Mouse (Mus musculus) ES-Bruce4 (cell line): ENCODE results near the gene Tenm2.

ENCODE experiments used
- CTCF ChIP-seq: IDR thresholded peaks from one replicate; pipeline ENCODE4 v1.8.1; 2011; ENCODE audit warnings: low read depth, low read length
- EP300 ChIP-seq: IDR thresholded peaks from 2 replicates; pipeline ENCODE4 v1.6.1; 2011; ENCODE audit warnings: low read depth, low read length; ENCODE audit not compliant: insufficient read depth

- TF ChIP-seq EP300 (no peak), CTCF (no peak)
Measured at GRCm38 (mm10) chr11:36176106-36176505, 1059.7 kb downstream of the Tenm2 start.
